27 mouse cellular contexts compared by ENCODE assay signal in genomic region chr8:90046779-90047178, GRCm38 (mm10).
DNase-seq lines count a peak whose midpoint lies in the region; ATAC-seq and TF ChIP-seq lines count a peak whose summit lies in the region.
"Had no signal": no experiment of that assay in that cellular context is flagged by ENCODE, and none has a peak within 500 bp of the region (broad histone marks: within the 10 kb centered on the region; RNA-seq: fewer than 3 reads in every experiment).

No protein-coding gene starts in this region.

- no peaks in the 10 kb centered on the region for H3K27me3 ChIP-seq in heart, adult 2 months (ENCODE audit: control insufficient read depth, insufficient read depth, low read length)
- H3K27me3 ChIP-seq in heart, embryonic 10.5 days (ENCODE audit: insufficient read depth, poor library complexity, severe bottlenecking), result no peaks in the 10 kb centered on the region
- H3K27me3 ChIP-seq in midbrain, postnatal 0 days (ENCODE audit: insufficient read depth, low read length), result no peaks in the 10 kb centered on the region
- no peaks in the 10 kb centered on the region for H3K27me3 ChIP-seq in midbrain, embryonic 13.5 days
- H3K27me3 ChIP-seq in heart, embryonic 16.5 days (ENCODE audit: control insufficient read depth, insufficient read depth, low read length), result no peaks in the 10 kb centered on the region
- H3K27me3 ChIP-seq: embryonic facial prominence, embryonic 15.5 days; kidney, embryonic 15.5 days; limb, embryonic 12.5 days; lung, embryonic 15.5 days; megakaryocyte, embryonic 14.5 days; midbrain, embryonic 12.5 days had no signal

- H3K79me2 ChIP-seq in heart, adult 2 months (replicated peaks; ENCODE audit: control insufficient read depth, insufficient read depth, low read length), result no peaks in the 10 kb centered on the region

- 0 out of 2 replicates have a peak, but pooled peaks have one; percentile 13 for TF ChIP-seq POLR2A in heart, adult 2 months (IDR thresholded peaks at IDR 0.05; ENCODE audit: insufficient read depth, low read depth, low read length)

- H3K4me1 ChIP-seq in heart, adult 2 months (ENCODE audit: control insufficient read depth, insufficient read depth, low read length), result no peaks in the 10 kb centered on the region; the same call in 1 of the 2 replicates
- no peaks in the 10 kb centered on the region for H3K4me1 ChIP-seq in heart, embryonic 10.5 days
- H3K4me1 ChIP-seq in midbrain, postnatal 0 days (ENCODE audit: insufficient read depth, low read length), result no peaks in the 10 kb centered on the region
- no peaks in the 10 kb centered on the region for H3K4me1 ChIP-seq in midbrain, embryonic 13.5 days (replicated peaks)
- peaks cover 4% of the 10 kb centered on the region; the same call in 1 of the 2 replicates for H3K4me1 ChIP-seq in heart, embryonic 16.5 days (ENCODE audit: control insufficient read depth, insufficient read depth, low read length)
- H3K4me1 ChIP-seq: embryonic facial prominence, embryonic 10.5 days; embryonic facial prominence, embryonic 15.5 days; kidney, embryonic 15.5 days; lung, embryonic 15.5 days; megakaryocyte, embryonic 14.5 days; midbrain, embryonic 12.5 days had no signal

- intact Hi-C loops in heart, adult 2 months (cut with DNase I), result loop anchor here (5.0 kb wide), 1 partner anchor 34 kb away; no protein-coding TSS in a partner anchor

- 40% methylated on average over 9 of the region's 9 CpGs for WGBS in heart, adult 2 months
- WGBS in heart, embryonic 10.5 days, result 47% methylated on average over 9 of the region's 9 CpGs
- WGBS in midbrain, postnatal 0 days, result 40% methylated on average over 9 of the region's 9 CpGs
- 55% methylated on average over 9 of the region's 9 CpGs for WGBS in midbrain, embryonic 13.5 days
- WGBS in heart, embryonic 16.5 days, result 35% methylated on average over 9 of the region's 9 CpGs

- H3K9ac ChIP-seq in heart, adult 2 months (ENCODE audit: low read depth, low read length), result no peak overlapping the region
- no peak overlapping the region for H3K9ac ChIP-seq in midbrain, postnatal 0 days (replicated peaks; ENCODE audit: low read length, poor library complexity, severe bottlenecking)
- H3K9ac ChIP-seq in midbrain, embryonic 13.5 days (replicated peaks), result no peak overlapping the region
- H3K9ac ChIP-seq in heart, embryonic 16.5 days (ENCODE audit: low read length), result no peak overlapping the region
- H3K9ac ChIP-seq: embryonic facial prominence, embryonic 15.5 days; kidney, embryonic 15.5 days; limb, embryonic 12.5 days; lung, embryonic 15.5 days; midbrain, embryonic 12.5 days had no signal

- H3K27ac ChIP-seq in heart, adult 2 months, result peak overlapping the region; percentile 54
- H3K27ac ChIP-seq in heart, embryonic 10.5 days, result no peak overlapping the region
- H3K27ac ChIP-seq in midbrain, postnatal 0 days (ENCODE audit: low read depth, low read length), result no peak overlapping the region
- no peak overlapping the region for H3K27ac ChIP-seq in midbrain, embryonic 13.5 days
- no peak overlapping the region for H3K27ac ChIP-seq in heart, embryonic 16.5 days (ENCODE audit: low read length)
- H3K27ac ChIP-seq: embryonic facial prominence, embryonic 10.5 days; embryonic facial prominence, embryonic 15.5 days; kidney, embryonic 15.5 days; layer of hippocampus, adult 2 months; left cerebral cortex, adult 2 months; limb, embryonic 12.5 days; lung, embryonic 15.5 days; midbrain, embryonic 12.5 days had no signal

- no peak overlapping the region; the same call in 1 of the 2 replicates for H3K4me3 ChIP-seq in heart, adult 2 months
- no peak overlapping the region for H3K4me3 ChIP-seq in heart, embryonic 10.5 days
- no peak overlapping the region for H3K4me3 ChIP-seq in midbrain, postnatal 0 days (ENCODE audit: low read depth, low read length)
- H3K4me3 ChIP-seq in midbrain, embryonic 13.5 days (replicated peaks), result no peak overlapping the region
- H3K4me3 ChIP-seq in heart, embryonic 16.5 days (ENCODE audit: low read length), result no peak overlapping the region
- H3K4me3 ChIP-seq: embryonic facial prominence, embryonic 10.5 days; embryonic facial prominence, embryonic 15.5 days; kidney, embryonic 15.5 days; layer of hippocampus, adult 2 months; left cerebral cortex, adult 2 months; limb, embryonic 12.5 days; lung, embryonic 15.5 days; megakaryocyte, embryonic 14.5 days; midbrain, embryonic 12.5 days had no signal

- no peaks in the 10 kb centered on the region for H3K9me3 ChIP-seq in heart, embryonic 10.5 days
- no peaks in the 10 kb centered on the region for H3K9me3 ChIP-seq in midbrain, postnatal 0 days (ENCODE audit: low read length)
- H3K9me3 ChIP-seq in midbrain, embryonic 13.5 days, result no peaks in the 10 kb centered on the region
- H3K9me3 ChIP-seq in heart, embryonic 16.5 days (replicated peaks; ENCODE audit: control insufficient read depth, low read length), result no peaks in the 10 kb centered on the region
- H3K9me3 ChIP-seq: embryonic facial prominence, embryonic 10.5 days; embryonic facial prominence, embryonic 15.5 days; kidney, embryonic 15.5 days; limb, embryonic 12.5 days; lung, embryonic 15.5 days; midbrain, embryonic 12.5 days had no signal

- 0 out of 2 replicates have a peak, but pooled peaks have one; percentile 46 for TF ChIP-seq EP300 in heart, adult 2 months (IDR thresholded peaks at IDR 0.05; ENCODE audit: insufficient read depth, low read depth, low read length)

- no peak overlapping the region for H3K4me2 ChIP-seq in midbrain, postnatal 0 days (ENCODE audit: low read depth, low read length, poor library complexity, severe bottlenecking)
- no peak overlapping the region for H3K4me2 ChIP-seq in midbrain, embryonic 13.5 days (replicated peaks)
- H3K4me2 ChIP-seq in heart, embryonic 16.5 days (ENCODE audit: low read depth, low read length), result peak overlapping the region; percentile 17; the same call in 1 of the 2 replicates
- H3K4me2 ChIP-seq: embryonic facial prominence, embryonic 15.5 days; kidney, embryonic 15.5 days; limb, embryonic 12.5 days; liver, embryonic 11.5 days; lung, embryonic 15.5 days; midbrain, embryonic 12.5 days had no signal

- no peak for TF ChIP-seq CTCF in heart, adult 2 months (IDR thresholded peaks at IDR 0.05)
- no peak for TF ChIP-seq CTCF in midbrain, postnatal 0 days (IDR thresholded peaks at IDR 0.05)

- DNase-seq in heart, adult 2 months, result peak in 1 of 2 experiments; percentile 13
- no peak for DNase-seq in heart, embryonic 10.5 days (ENCODE audit: low spot score)
- peak; percentile 28 for DNase-seq in midbrain, postnatal 0 days (ENCODE audit: low spot score)
- DNase-seq in urinary bladder, postnatal 4 days (ENCODE audit: low spot score in 2 of 2), result no peak
- no peak for DNase-seq in liver
- DNase-seq: adrenal gland, postnatal 25 days; B cell, adult 2 months; cerebellum, adult 2 months; cerebellum, postnatal 14 days; gastrocnemius, postnatal 10 days; kidney, adult 18-20 months; kidney, postnatal 25 days; right cerebral cortex, postnatal 25 days; thymus, postnatal 14 days had no signal

- ATAC-seq in midbrain, postnatal 0 days (ENCODE audit: low FRiP score), result no peak
- ATAC-seq in midbrain, embryonic 13.5 days, result no peak
- peak; percentile 49; the same call in 1 of the 2 replicates for ATAC-seq in heart, embryonic 16.5 days (replicated peaks; ENCODE audit: extremely low read depth, insufficient read depth, low FRiP score)
- ATAC-seq: hindbrain, embryonic 16.5 days had no signal

- no peaks in the 10 kb centered on the region for H3K36me3 ChIP-seq in heart, adult 2 months (ENCODE audit: control insufficient read depth, insufficient read depth, low read length)
- no peaks in the 10 kb centered on the region for H3K36me3 ChIP-seq in heart, embryonic 10.5 days
- H3K36me3 ChIP-seq in midbrain, postnatal 0 days (ENCODE audit: insufficient read depth, low read length), result no peaks in the 10 kb centered on the region
- no peaks in the 10 kb centered on the region for H3K36me3 ChIP-seq in midbrain, embryonic 13.5 days
- H3K36me3 ChIP-seq in heart, embryonic 16.5 days (ENCODE audit: control insufficient read depth, insufficient read depth), result no peaks in the 10 kb centered on the region
- H3K36me3 ChIP-seq: embryonic facial prominence, embryonic 10.5 days; embryonic facial prominence, embryonic 15.5 days; kidney, embryonic 15.5 days; limb, embryonic 12.5 days; lung, embryonic 15.5 days; midbrain, embryonic 12.5 days had no signal
